Mouse (Mus musculus) bone marrow, adult 2 months (tissue): ENCODE results near the gene Pex5. TPM values are rescaled to one million over a fixed set of nuclear protein-coding genes. Genes with fewer than 3 reads are reported as not detected.

ENCODE experiments used
- H3K27ac ChIP-seq: fragments of 200-500 bp; 2 replicates; pipeline ENCODE4 v1.5.1; 2012; ENCODE audit warnings: low read depth, mild to moderate bottlenecking, control low read depth, inconsistent platforms, low read length; ENCODE audit not compliant: control insufficient read depth, poor library complexity, insufficient read depth
- H3K4me1 ChIP-seq: fragments of 200-500 bp; 2 replicates; pipeline ENCODE4 v1.6.1; 2011; ENCODE audit warnings: low read length; ENCODE audit not compliant: control insufficient read depth, insufficient read depth
- H3K4me3 ChIP-seq: fragments of 200-500 bp; replicated peaks from 2 replicates; pipeline ENCODE3; 2011; ENCODE audit warnings: mild to moderate bottlenecking, low read depth, low read length, control low read depth; ENCODE audit not compliant: control insufficient read depth
- CTCF ChIP-seq: fragments of 200-500 bp; IDR thresholded peaks from 2 replicates; pipeline ENCODE4 v1.5.1; 2011; ENCODE audit warnings: low read length, control low read depth; ENCODE audit not compliant: control insufficient read depth, insufficient read depth
- POLR2A ChIP-seq: fragments of 200-500 bp; IDR thresholded peaks from 2 replicates; pipeline ENCODE4 v1.6.1; 2011; ENCODE audit warnings: low read depth, mild to moderate bottlenecking, control low read depth, low read length, borderline replicate concordance; ENCODE audit not compliant: control insufficient read depth
- WGBS: fragments of 180-500 bp; shearing (Covaris S2); methylation state at CpG from one replicate; pipeline ENCODE4 v1.1.7; 2018; 5-methylcytosine and 5-hydroxymethylcytosine counted together
- polyA plus RNA-seq: library from polyadenylated mRNA; stranded (reverse); fragments of >200 nt; gene quantifications from 2 replicates; pipeline ENCODE4 v1.2.4, GENCODE M21; 2011; ENCODE audit warnings: low replicate concordance; ENCODE audit not compliant: missing spikeins, insufficient read depth, insufficient read length

The Pex5 gene
- polyA plus RNA-seq, 1 experiment, result 16.6 TPM

DNA sequence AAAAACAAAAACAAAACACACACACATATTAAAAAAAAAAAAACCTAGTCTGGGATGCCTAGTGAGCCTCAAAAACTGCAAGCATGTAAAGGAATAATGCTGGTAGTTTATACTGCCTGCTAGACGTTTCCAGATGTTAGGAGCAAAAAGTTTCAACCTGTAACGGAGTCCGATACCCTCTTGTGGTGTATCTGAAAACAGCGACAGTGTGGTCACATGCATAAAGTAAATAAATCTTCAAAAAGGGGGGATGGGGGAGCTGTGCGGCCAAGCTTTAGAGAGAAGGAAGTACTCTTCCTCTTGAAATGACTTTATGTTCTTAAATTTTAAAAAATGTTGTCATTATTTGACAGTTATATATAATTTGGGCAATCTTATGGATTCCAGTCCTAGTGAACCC lies 34.7 kb downstream of the Pex5 start:
- TF ChIP-seq POLR2A, result no peak
- TF ChIP-seq CTCF, result no peak
- no peak overlapping the region for H3K4me3 ChIP-seq
- peaks cover 4% of the 10 kb centered on the region; the same call in 1 of the 2 replicates for H3K4me1 ChIP-seq
- no peak overlapping the region for H3K27ac ChIP-seq
- WGBS, result 2% methylated on average over 5 of the region's 5 CpGs

DNA sequence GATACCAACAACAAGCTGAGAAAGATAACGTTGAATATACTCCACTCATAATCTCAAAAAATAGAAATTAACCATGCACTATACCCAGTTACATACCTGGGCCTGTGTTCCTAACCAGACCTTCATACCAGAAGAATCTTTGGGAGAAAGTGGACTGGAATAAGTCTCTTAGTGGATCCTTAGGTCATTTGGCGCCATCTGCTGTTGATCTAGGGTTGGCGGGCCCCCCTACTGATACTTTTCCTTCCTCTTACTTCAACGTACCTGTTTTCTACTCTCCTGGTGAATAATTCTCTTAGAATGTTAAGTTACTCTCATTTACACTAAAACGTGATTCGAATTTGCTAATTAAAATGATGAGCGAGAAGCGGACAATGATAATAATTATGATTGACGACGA lies 35.5 kb downstream of the Pex5 start:
- H3K27ac ChIP-seq, result no peak overlapping the region
- H3K4me1 ChIP-seq, result peaks cover 4% of the 10 kb centered on the region; the same call in 1 of the 2 replicates
- TF ChIP-seq CTCF (peak; percentile 61), POLR2A (no peak)
- WGBS, result 25% methylated on average over 10 of the region's 10 CpGs
- no peak overlapping the region for H3K4me3 ChIP-seq

DNA sequence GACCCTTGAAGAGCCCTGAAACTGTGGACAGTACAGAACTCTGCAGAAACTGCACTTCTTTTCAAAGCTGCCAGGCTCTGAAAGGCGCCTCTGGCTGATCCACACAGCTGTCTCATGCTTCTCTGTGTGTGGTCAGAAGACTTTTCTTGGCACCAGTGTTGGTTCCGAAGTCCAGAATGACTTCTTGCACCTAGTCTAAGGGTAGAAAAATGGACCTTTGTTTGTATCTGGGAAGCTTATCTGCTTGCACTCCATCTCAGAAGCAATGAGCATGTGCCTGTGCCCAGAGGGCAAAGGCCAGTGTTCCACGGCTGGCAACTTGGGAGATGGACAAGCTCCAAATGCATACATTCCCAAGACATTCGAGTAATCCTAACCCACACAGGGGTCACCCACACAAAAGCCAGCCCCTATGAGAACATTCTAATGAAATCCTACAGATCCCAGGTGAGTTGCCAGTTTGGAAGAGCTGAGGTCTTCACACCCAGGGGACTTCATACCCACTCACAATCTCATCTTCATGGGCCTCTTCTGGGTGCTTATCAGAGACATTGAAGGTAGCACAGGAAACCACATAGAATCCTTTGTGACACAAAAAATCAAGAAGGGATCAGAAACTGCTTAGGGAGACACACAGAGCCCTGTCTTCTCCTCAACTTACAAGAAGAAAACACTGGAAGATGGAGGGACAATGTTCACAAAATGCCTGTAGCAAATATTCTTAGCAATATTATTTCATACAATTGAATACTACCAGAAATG lies 37.2 kb downstream of the Pex5 start:
- no peak overlapping the region for H3K27ac ChIP-seq
- H3K4me3 ChIP-seq, result no peak overlapping the region
- 64% methylated on average over 4 of the region's 4 CpGs for WGBS
- TF ChIP-seq POLR2A, result no peak
- TF ChIP-seq CTCF, result no peak
- H3K4me1 ChIP-seq, result peaks cover 6% of the 10 kb centered on the region; the same call in 1 of the 2 replicates

DNA sequence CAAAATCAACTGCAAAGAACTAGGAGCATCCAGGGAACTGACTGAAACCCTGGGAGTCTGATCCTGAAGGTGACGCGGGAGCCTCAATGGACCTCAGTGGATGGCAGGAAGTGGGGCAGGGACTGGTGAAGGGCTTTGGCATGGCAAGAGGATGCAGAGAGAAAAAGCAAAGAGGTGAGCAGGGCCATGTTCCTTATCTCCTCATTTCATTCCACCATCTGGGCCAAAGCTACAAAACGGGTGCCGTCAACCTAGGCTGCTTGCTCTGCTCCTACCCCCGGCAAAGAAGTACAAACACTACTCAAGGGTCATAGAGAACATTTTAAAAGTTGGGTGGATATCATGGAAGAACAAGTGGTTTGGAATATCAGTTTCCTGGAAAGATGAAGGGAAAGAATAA lies 38.6 kb downstream of the Pex5 start:
- TF ChIP-seq POLR2A (no peak), CTCF (no peak)
- H3K4me3 ChIP-seq, result no peak overlapping the region
- peak overlapping the region; percentile 79 for H3K27ac ChIP-seq
- H3K4me1 ChIP-seq, result peaks cover 6% of the 10 kb centered on the region; the same call in 1 of the 2 replicates
- WGBS, result 33% methylated on average over 5 of the region's 5 CpGs

DNA sequence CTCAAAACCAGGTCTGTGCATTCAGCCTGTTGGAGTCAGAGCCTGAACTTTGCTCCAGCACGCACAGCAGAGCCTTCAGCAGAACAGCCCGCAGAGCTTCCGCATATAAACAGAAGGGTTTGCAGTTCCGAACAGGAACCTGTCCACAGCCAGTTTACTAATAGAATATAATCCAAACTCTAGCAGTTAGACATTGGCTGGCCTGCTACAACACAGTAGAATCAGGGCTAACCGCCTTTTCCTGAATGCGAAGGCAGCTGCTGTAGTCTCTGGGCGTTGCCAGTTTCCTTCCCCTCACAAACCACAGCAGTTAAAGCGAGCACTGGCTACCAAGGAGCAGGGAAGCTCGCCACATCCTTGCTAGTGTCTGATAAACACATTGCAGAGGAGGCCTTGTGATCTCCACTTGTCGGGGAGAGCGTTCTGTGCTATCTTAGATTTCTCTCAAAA lies 39.4 kb downstream of the Pex5 start:
- under 1% methylated on average over 11 of the region's 11 CpGs for WGBS
- no peak for TF ChIP-seq POLR2A
- TF ChIP-seq CTCF, result no peak
- H3K27ac ChIP-seq, result peak overlapping the region; percentile 73
- H3K4me1 ChIP-seq, result peaks cover 6% of the 10 kb centered on the region; the same call in 1 of the 2 replicates
- H3K4me3 ChIP-seq, result no peak overlapping the region

DNA sequence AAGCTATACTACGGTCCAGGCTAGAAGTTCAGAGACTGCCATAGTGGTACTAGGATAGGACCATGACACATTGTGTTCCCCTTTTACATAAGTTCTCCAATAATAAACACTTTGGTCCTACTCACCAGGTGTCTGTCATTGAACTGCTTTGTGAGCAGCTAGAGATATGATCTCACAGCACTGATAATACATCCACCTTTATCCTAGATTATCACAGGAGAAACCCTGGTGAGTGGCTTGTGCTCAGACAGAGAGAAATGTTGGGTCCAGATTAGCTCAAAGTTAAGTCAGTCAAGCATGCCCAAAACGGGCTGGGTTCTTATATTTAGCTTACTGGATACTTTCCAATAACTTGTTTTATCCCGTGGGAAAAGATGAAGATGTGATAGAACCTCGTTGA lies 40.2 kb downstream of the Pex5 start:
- no peak for TF ChIP-seq POLR2A
- TF ChIP-seq CTCF, result no peak
- H3K4me3 ChIP-seq, result no peak overlapping the region
- peaks cover 6% of the 10 kb centered on the region; the same call in 1 of the 2 replicates for H3K4me1 ChIP-seq
- H3K27ac ChIP-seq, result no peak overlapping the region
- WGBS, result 22% methylated on average over 4 of the region's 4 CpGs

DNA sequence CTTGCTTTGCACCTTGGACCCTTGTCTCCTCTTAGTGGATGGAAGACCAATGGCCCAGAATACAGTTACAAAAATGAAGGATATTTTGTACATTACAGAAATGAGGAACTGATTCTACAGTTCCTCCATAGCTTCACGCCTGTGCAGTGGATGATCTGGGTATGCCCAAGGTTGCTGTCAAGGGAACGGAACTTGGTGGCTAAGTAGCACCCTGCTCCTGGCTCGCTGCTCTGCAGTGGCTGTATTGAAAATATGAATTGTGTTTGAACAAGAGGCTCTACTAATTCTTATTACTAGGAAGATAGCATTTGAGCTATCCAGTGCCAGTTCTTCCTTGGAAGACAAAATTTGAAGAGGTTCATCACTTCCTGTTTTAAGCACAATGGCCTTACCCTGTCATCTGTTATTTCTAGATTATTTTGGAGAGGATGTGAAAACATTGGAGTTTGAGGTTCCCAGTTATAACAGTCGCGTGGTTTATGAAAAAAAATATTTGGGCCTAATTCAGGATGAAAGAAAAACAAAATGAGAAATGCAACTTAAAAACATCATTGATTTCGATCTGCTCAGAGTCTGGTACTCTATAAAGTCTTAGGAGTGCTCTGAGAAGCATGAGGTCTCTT lies 41.2 kb downstream of the Pex5 start:
- Histone ChIP-seq H3K4me3 (no peak overlapping the region), H3K27ac (no peak overlapping the region), H3K4me1 (peaks cover 6% of the 10 kb centered on the region; the same call in 1 of the 2 replicates)
- TF ChIP-seq CTCF (no peak), POLR2A (no peak)
- 24% methylated on average over 6 of the region's 6 CpGs for WGBS

DNA sequence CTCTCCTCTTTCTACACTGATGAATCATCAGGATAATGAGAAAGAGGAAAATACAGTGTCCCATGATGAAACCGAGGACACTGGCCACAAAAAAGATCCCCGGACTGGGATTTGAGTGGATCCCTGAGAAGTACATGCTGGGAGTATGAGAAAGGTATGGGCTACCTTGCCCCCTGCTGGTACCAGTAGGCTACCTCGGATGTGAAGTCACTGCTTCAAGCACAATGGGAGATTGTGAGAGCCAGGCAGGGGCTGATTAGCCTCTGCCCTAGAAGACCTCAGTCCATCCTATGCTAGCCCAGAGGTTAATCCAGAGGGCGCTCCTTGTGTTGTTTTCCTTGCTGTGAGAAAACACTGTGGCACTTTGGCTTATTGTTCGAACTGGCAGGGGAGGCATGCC lies 50.5 kb downstream of the Pex5 start:
- TF ChIP-seq POLR2A, result no peak
- TF ChIP-seq CTCF, result no peak; the same call in 1 of the 2 replicates
- H3K27ac ChIP-seq, result no peak overlapping the region
- WGBS, result 60% methylated on average over 5 of the region's 5 CpGs
- H3K4me1 ChIP-seq, result no peaks in the 10 kb centered on the region; the same call in 1 of the 2 replicates
- no peak overlapping the region for H3K4me3 ChIP-seq
